Mouse (Mus musculus) G1E-ER4 (cell line): ENCODE measurements around the gene Vps26b. TPM values are rescaled to one million over a fixed set of nuclear protein-coding genes. Genes with fewer than 3 reads are reported as not detected.

Experiments used
- GATA1 ChIP-seq: IDR thresholded peaks from one replicate; pipeline ENCODE4 v1.8.0; 2012; ENCODE audit warnings: low read length, inconsistent platforms
- polyA plus RNA-seq: library from polyadenylated mRNA; stranded (reverse); fragments of >175 nt; gene quantifications from 2 replicates; pipeline ENCODE4 v1.2.3, GENCODE M21; 2012

The Vps26b gene
- 31.3 and 39.3 TPM in 2 replicates for polyA plus RNA-seq

GRCm38 (mm10) chr9:27029828-27030762 is at the start of gene Vps26b, which contains the start of gene Ncapd3:
Vps26b (minus strand) TSS chr9:27030065.
Ncapd3 (plus strand) TSS chr9:27030175.
- TF ChIP-seq GATA1, result no peak

DNA sequence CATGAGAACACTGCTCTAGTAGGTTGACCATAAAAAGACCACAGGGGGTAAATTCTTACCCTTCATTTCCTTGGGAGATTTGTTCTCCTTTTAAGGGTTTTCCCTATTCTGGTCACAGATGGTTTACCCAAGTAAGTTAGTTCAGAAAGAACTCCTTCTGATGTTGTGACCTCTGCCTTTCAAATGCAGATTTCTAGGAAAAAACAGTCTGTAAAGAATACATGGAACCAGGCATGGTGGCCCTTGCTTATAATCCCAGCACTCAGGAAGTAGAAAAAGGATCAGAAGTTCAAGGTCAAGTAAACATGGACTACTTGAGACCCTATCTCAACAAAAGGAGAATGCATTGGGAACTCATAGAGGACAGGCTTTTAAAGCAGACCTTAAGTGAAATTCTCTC is 45.9 kb upstream of the Vps26b start:
- no peak for TF ChIP-seq GATA1

DNA sequence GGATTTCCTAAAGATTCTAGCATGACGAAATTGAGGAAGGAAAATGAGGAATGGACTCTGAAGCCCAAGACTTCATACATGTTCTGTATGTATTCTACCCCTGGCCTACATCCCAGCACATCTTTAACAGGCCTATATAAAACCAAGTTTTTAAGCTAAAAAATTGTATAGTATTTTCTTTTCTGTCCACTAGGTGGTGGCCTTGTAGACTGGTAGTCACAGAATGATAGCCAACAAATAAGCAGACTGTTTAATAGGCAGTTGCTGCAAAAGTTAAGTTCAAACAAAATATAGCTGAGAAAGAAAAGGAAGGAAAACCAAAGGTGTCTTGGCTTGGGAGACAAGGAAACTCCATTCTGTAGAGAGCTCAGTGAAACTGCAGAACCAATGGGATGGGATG is 44.8 kb upstream of the Vps26b start:
- TF ChIP-seq GATA1, result no peak

DNA sequence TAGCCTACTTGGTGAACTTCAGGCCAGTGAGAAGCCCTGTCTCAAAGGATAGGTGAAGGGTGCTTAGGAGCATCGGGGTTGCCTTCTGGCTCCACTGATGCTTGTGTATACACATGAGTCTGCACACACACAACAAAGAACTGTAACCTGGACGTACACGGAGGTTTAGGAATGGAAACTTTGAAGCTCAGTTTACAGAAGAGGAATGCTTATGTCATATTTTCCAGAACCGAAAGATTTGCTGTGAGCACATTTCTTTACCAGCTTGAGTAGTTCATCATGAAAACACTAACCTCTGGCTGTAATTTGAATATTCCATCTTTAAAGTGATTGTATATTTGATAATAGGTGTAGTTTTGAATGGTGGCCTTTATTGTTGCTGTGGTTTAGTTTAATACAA is 41.0 kb upstream of the Vps26b start:
- no peak for TF ChIP-seq GATA1

DNA sequence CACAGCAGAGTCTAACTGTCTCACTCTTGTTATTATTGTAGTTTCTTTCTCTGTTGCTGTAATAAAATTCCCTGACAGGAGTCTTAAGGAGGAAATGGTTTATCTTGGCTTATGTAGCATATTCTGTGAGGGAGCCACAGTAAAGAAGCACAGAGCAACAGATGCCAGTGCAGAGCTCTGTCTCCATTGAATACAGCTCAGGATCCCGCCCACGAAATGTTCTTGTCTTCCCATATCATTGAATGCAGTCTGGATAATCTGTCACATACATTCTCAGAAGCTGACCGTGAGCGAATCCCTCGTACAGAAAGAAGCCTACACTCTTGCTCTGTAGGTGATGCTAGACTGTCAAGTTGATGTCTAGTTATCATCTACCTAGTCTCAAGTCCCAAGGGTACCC is 28.5 kb upstream of the Vps26b start:
- no peak for TF ChIP-seq GATA1

GRCm38 (mm10) chr9:27049492-27049891 is 19.6 kb upstream of the Vps26b start:
- TF ChIP-seq GATA1, result no peak

GRCm38 (mm10) chr9:27043892-27044291 is 14.0 kb upstream of the Vps26b start:
- TF ChIP-seq GATA1, result no peak

DNA sequence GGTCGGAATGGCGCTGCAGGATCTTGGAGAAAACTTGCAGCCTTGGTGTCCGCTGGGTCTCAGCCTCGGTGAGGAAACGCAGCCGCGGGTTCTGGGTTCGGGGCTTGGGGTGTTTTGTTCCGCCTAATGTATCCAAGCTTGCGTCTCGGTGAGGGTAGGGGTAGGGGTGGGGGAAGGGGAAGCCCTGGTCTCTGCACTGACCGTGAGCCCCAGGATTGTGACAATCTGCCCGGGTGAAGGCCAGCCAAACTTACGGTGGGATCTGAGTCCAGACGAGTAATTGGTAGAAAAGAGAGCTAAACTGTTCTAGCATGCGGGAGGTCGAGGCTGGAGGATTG is 867 bp upstream of the Vps26b start:
- no peak for TF ChIP-seq GATA1

DNA sequence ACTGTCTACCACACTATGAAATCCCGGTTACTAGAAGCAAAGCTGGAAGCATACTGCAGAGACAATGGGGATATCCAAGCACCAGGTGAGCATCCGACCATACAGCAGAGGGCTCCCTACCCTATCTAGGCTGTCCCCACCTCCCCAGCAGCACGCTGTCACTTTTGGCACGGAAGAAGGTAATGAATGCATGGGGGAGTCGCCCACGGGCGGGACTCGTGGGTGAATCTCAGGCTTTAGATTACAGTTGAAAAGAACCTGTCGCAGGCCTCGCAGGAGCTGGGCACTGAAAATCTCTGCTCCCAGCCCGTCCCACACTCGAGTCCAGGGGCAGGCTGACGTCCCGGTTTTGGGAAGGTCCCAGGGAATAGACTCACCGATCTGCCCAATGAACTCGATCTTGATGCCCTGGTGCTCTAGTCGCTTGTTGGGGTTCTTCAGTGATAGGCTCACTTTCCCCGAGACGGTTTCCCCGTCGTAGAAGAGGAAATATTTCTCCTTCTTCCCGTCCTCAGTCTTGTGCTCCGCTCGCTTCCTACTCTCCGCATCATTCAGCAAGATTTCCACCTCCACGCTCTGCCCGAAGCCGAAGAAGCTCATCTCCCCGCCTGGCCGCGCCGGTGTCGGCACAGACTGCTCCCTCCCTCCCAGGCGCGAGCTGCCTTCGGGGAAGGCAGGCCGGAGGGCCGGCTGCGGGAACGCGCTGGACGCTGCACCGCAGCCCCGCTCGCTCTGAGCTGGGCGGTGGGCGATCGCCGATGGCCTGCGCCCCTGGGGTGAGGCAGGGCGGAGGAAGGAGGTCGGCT is 640 bp downstream of the Vps26b start:
- no peak for TF ChIP-seq GATA1

DNA sequence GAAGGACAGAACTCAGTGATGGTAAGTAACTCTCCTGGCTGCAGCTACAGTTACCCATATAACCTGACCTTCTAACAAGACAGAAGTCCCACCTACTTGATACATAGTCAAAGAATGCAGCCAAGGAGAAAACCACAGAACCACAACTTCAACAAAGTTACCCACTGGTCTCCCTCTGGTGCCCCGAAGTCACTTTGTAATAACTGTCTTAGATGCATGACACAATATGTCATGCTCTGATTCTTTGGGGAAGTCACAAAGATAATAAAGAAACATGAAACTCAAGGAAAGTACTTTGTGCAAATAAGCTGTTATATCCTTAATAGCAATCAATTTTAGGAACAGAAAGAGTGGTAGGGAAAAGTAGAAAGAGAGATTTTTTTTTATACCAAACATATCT is 3.2 kb downstream of the Vps26b start:
- no peak for TF ChIP-seq GATA1

DNA sequence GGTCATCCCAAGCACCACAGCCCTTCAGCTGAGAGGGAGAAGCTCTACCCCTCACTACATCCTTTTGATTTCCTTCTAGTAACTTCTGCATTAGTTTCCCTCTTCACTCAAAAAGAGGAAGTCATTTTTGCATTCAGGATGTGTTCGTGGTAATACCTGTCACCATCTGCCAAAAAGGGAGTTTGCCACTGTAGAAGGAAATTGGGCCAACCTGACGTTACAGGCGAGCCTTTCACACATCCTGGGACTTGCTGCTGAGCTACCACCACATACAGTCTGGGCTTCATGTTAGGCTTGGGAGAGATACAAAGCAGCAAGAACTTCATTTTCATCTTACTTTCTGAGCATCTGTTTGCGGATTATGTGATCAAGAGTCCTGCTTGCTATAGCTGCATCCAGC is 6.2 kb downstream of the Vps26b start:
- TF ChIP-seq GATA1, result no peak

GRCm38 (mm10) chr9:27018961-27019360 is 10.9 kb downstream of the Vps26b start:
- no peak for TF ChIP-seq GATA1

- TF ChIP-seq GATA1, result no peak
These were observed 18.3 kb downstream of the Vps26b start for GRCm38 (mm10) chr9:27011572-27011971.

- no peak for TF ChIP-seq GATA1
These were observed 20.6 kb downstream of the Vps26b start for GRCm38 (mm10) chr9:27009231-27009630.

DNA sequence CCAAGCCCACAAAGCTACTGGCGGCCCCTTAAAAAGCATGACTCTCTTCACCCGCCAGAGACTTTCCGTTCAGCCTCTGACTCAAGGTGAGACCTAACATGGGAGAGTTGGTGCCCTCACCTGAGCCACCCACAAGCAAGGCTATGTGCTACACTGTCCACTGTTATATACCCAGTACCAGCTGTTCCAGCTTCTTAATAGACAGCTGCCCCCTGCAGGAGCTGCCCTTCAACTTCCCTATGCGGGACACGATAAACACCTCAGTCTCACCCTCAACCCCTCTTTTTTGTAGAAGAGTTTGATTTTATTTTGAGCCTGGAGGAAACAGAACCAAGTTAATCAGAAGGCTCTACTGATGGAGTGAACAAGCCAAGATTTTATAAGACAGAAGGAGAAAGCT is 23.0 kb downstream of the Vps26b start:
- no peak for TF ChIP-seq GATA1

GRCm38 (mm10) chr9:27005933-27006332 is 23.9 kb downstream of the Vps26b start:
- TF ChIP-seq GATA1, result no peak
